Mouse (Mus musculus) heart, embryonic 16.5 days (tissue): Measurements from ENCODE around the gene Rgma. TPM values are rescaled to one million over a fixed set of nuclear protein-coding genes. Genes with fewer than 3 reads are reported as not detected.
A peak's percentile ranks its signal among the peaks of the same experiment; 100 is the strongest.

Experiments
- ATAC-seq: fragments of 200-750 bp; cut with Nextera tagmentation; replicated peaks from 2 replicates; pipeline ENCODE4 v1.8.0; 2017; ENCODE audit warnings: moderate number of reproducible peaks; ENCODE audit not compliant: insufficient read depth, low FRiP score; ENCODE audit errors: extremely low read depth
- H3K27ac ChIP-seq: fragments of 300-500 bp; sonication (generic); 2 replicates; pipeline ENCODE4 v1.5.1; 2014; ENCODE audit warnings: mild to moderate bottlenecking, low read length, control low read depth, moderate library complexity
- H3K27me3 ChIP-seq: fragments of 300-500 bp; sonication (generic); 2 replicates; pipeline ENCODE4 v1.6.1; 2014; ENCODE audit warnings: low read length, mixed read lengths; ENCODE audit not compliant: control insufficient read depth, insufficient read depth
- H3K36me3 ChIP-seq: fragments of 300-500 bp; sonication (generic); 2 replicates; pipeline ENCODE4 v1.6.1; 2014; ENCODE audit not compliant: control insufficient read depth, insufficient read depth
- H3K4me1 ChIP-seq: fragments of 300-500 bp; sonication (generic); 2 replicates; pipeline ENCODE4 v1.6.1; 2014; ENCODE audit warnings: low read length, mixed read lengths; ENCODE audit not compliant: control insufficient read depth, insufficient read depth
- H3K4me2 ChIP-seq: fragments of 300-500 bp; sonication (generic); 2 replicates; pipeline ENCODE4 v1.6.1; 2014; ENCODE audit warnings: low read depth, mild to moderate bottlenecking, control low read depth, low read length
- H3K4me3 ChIP-seq: fragments of 300-500 bp; sonication (generic); 2 replicates; pipeline ENCODE4 v1.5.1; 2014; ENCODE audit warnings: mild to moderate bottlenecking, control low read depth, low read length
- H3K9ac ChIP-seq: fragments of 300-500 bp; sonication (generic); 2 replicates; pipeline ENCODE4 v1.6.1; 2014; ENCODE audit warnings: low read length, control low read depth
- H3K9me3 ChIP-seq: fragments of 300-500 bp; sonication (generic); replicated peaks from 2 replicates; pipeline ENCODE4 v1.6.1; 2016; ENCODE audit warnings: low read length; ENCODE audit not compliant: control insufficient read depth
- WGBS: fragments of 180-500 bp; shearing (Covaris S2); extraction: QIAGEN DNeasy Blood & Tissue Kit; methylation state at CpG from one replicate; pipeline ENCODE4 v1.1.7; 2014; 5-methylcytosine and 5-hydroxymethylcytosine counted together
- polyA plus RNA-seq: library from polyadenylated mRNA; unstranded; fragments of >200 nt; fragmentation: Nextera tagmentation; extraction: Ambion mirVana; gene quantifications from 2 replicates; pipeline ENCODE4 v1.2.1, GENCODE M21; 2015

Gene Rgma
- polyA plus RNA-seq, 1 experiment from 2014 or later: 4.4 TPM

- H3K9me3 ChIP-seq: no peaks in the 10 kb centered on the region
- no peaks in the 10 kb centered on the region for H3K4me1 ChIP-seq
- no peak overlapping the region for H3K4me2 ChIP-seq
- no peak for ATAC-seq
- no peak overlapping the region for H3K9ac ChIP-seq
- 73% methylated on average over 4 of the region's 4 CpGs for WGBS
- H3K36me3 ChIP-seq: no peaks in the 10 kb centered on the region
- no peak overlapping the region for H3K4me3 ChIP-seq
- H3K27me3 ChIP-seq: 0 out of 2 replicates have a peak, but pooled peaks cover under 1% of the 10 kb centered on the region
- no peak overlapping the region for H3K27ac ChIP-seq
Observed at GRCm38 (mm10) chr7:73365511-73365910, 9.8 kb upstream of the Rgma start.

GRCm38 (mm10) chr7:73365965-73366364 is 9.3 kb upstream of the Rgma start:
- H3K27me3 ChIP-seq: 0 out of 2 replicates have a peak, but pooled peaks cover 3% of the 10 kb centered on the region
- WGBS: 72% methylated on average over 7 of the region's 7 CpGs
- no peak overlapping the region for H3K9ac ChIP-seq
- no peak overlapping the region for H3K4me3 ChIP-seq
- no peak for ATAC-seq
- no peaks in the 10 kb centered on the region for H3K9me3 ChIP-seq
- no peak overlapping the region for H3K27ac ChIP-seq
- H3K4me2 ChIP-seq: no peak overlapping the region
- no peaks in the 10 kb centered on the region for H3K4me1 ChIP-seq
- H3K36me3 ChIP-seq: no peaks in the 10 kb centered on the region

GRCm38 (mm10) chr7:73367681-73368464 is 7.4 kb upstream of the Rgma start:
- Histone ChIP-seq H3K4me2 (no peak overlapping the region), H3K9ac (no peak overlapping the region), H3K36me3 (no peaks in the 10 kb centered on the region), H3K4me1 (peaks cover 4% of the 10 kb centered on the region; the same call in 1 of the 2 replicates), H3K27me3 (peaks cover 14% of the 10 kb centered on the region), H3K27ac (no peak overlapping the region), H3K9me3 (no peaks in the 10 kb centered on the region), H3K4me3 (no peak overlapping the region)
- ATAC-seq: no peak
- WGBS: 80% methylated on average over 10 of the region's 10 CpGs

DNA sequence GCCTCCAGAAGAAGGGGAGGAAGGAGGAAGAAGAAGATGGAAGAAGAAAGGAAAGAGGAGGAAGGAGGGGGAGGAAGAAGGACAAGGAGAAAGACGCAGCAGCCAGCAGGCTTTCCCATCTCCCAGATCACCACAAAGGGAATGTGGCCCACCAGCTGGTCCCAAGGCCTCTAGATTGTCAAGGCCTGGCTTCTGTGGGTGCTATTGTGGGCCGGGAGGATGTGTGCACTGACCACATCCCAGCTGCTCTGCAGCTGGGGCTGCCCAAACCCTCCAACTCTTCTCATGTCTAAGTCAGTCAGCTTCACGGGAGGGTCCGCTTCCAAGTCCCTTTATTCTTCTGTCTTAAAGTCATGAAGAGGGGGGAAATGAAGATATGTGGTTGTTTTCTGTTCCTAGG is 5.3 kb upstream of the Rgma start:
- Histone ChIP-seq H3K27me3 (peaks cover 27% of the 10 kb centered on the region), H3K27ac (no peak overlapping the region), H3K4me2 (no peak overlapping the region), H3K4me1 (peaks cover 12% of the 10 kb centered on the region), H3K36me3 (no peaks in the 10 kb centered on the region), H3K9ac (no peak overlapping the region), H3K9me3 (no peaks in the 10 kb centered on the region), H3K4me3 (no peak overlapping the region)
- WGBS: 72% methylated on average over 4 of the region's 4 CpGs
- ATAC-seq: no peak

GRCm38 (mm10) chr7:73371587-73372321 is 3.6 kb upstream of the Rgma start:
- Histone ChIP-seq H3K9ac (no peak overlapping the region; the same call in 1 of the 2 replicates), H3K27me3 (peaks cover 30% of the 10 kb centered on the region), H3K4me2 (peak overlapping the region; percentile 70), H3K4me3 (peak overlapping the region; percentile 47), H3K4me1 (peaks cover 17% of the 10 kb centered on the region), H3K9me3 (no peaks in the 10 kb centered on the region), H3K36me3 (no peaks in the 10 kb centered on the region), H3K27ac (no peak overlapping the region)
- 53% methylated on average over 10 of the region's 10 CpGs for WGBS
- ATAC-seq: no peak

DNA sequence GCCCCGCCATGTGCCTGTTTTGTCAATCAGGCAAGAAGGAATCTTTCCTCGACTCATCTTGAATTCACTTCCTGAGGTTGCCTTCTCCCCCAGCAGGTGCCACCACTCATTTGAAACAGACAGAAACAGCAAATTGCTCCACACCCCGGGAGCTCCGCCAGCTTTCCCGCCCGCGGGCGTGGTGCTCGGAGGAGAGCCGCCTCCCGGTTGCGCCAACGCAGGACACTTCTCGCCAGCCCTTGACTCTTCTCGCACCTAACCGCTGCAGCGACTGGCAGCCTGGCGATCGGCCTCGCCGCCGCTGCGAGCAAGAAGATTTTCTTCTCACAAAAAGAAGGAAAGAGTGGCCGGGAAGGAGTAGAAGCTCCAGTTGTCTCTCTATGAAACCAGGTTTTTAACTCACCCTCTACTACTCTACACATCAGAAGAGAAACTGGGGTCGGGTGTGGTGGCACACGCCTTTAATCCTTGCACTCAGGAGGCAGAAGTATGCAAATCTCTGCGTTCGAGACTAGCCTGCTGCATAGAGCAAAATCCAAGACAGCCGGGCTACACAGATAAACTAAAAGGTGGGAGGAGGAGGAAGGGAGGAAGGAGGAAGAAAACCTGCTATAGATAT is 2.8 kb upstream of the Rgma start:
- ATAC-seq: no peak
- peaks cover 36% of the 10 kb centered on the region for H3K27me3 ChIP-seq
- peak overlapping the region; percentile 70 for H3K4me2 ChIP-seq
- H3K4me3 ChIP-seq: peak overlapping the region; percentile 47
- H3K9ac ChIP-seq: peak overlapping the region; percentile 55
- WGBS: 3% methylated on average over 29 of the region's 29 CpGs
- H3K9me3 ChIP-seq: no peaks in the 10 kb centered on the region
- peaks cover 17% of the 10 kb centered on the region for H3K4me1 ChIP-seq
- H3K36me3 ChIP-seq: no peaks in the 10 kb centered on the region
- no peak overlapping the region for H3K27ac ChIP-seq

GRCm38 (mm10) chr7:73374727-73375126 is 582 bp upstream of the Rgma start:
- H3K36me3 ChIP-seq: no peaks in the 10 kb centered on the region
- peak overlapping the region; percentile 66 for H3K4me3 ChIP-seq
- H3K9ac ChIP-seq: peak overlapping the region; percentile 76
- WGBS: 4% methylated on average over 14 of the region's 14 CpGs
- peaks cover 55% of the 10 kb centered on the region for H3K27me3 ChIP-seq
- peak; percentile 33; the same call in 1 of the 2 replicates for ATAC-seq
- peaks cover 17% of the 10 kb centered on the region for H3K4me1 ChIP-seq
- H3K9me3 ChIP-seq: no peaks in the 10 kb centered on the region
- H3K27ac ChIP-seq: no peak overlapping the region
- peak overlapping the region; percentile 99 for H3K4me2 ChIP-seq

GRCm38 (mm10) chr7:73376101-73377001 is 1.0 kb downstream of the Rgma start:
- no peak overlapping the region for H3K27ac ChIP-seq
- H3K9me3 ChIP-seq: no peaks in the 10 kb centered on the region
- peak overlapping the region; percentile 99 for H3K4me2 ChIP-seq
- H3K27me3 ChIP-seq: peaks cover 59% of the 10 kb centered on the region
- peak overlapping the region; percentile 37 for H3K9ac ChIP-seq
- no peaks in the 10 kb centered on the region for H3K36me3 ChIP-seq
- peak; percentile 55; the same call in 1 of the 2 replicates for ATAC-seq
- WGBS: under 1% methylated on average over 39 of the region's 39 CpGs
- peaks cover 17% of the 10 kb centered on the region for H3K4me1 ChIP-seq
- peak overlapping the region; percentile 66 for H3K4me3 ChIP-seq
